Mouse (Mus musculus): ENCODE measurements around the gene Mta2. TPM values are rescaled to one million over a fixed set of nuclear protein-coding genes. Genes with fewer than 3 reads are reported as not detected.

The Mta2 gene
- total and polyA plus RNA-seq, 3 experiments: 116 to 171 (median 167) TPM

DNA sequence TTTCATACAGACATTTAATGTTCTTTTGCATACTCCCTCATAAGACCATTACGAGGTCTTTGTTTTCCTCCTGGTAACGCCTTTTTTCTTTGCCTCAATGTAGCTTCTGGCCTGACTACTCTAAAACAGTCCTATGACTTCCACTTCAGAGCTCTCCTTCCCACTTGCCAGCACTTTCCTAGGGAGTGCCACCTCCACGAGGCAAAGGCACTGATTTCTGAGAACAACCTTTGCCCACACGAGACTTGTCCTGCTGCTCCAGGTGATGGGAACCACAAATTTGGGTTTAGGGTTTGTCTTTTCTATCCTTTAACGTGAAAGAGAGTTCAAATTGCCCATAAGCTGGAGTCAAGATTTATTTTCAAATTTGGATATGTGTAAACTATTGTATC is 24.5 kb downstream of the Mta2 start:
- H3K4me1 ChIP-seq (ENCODE audit: control insufficient read depth in 1 of 2, insufficient read depth in 2 of 2, low read length in 2 of 2): peaks cover 6 to 20% of the 10 kb centered on the region in 2 experiments

DNA sequence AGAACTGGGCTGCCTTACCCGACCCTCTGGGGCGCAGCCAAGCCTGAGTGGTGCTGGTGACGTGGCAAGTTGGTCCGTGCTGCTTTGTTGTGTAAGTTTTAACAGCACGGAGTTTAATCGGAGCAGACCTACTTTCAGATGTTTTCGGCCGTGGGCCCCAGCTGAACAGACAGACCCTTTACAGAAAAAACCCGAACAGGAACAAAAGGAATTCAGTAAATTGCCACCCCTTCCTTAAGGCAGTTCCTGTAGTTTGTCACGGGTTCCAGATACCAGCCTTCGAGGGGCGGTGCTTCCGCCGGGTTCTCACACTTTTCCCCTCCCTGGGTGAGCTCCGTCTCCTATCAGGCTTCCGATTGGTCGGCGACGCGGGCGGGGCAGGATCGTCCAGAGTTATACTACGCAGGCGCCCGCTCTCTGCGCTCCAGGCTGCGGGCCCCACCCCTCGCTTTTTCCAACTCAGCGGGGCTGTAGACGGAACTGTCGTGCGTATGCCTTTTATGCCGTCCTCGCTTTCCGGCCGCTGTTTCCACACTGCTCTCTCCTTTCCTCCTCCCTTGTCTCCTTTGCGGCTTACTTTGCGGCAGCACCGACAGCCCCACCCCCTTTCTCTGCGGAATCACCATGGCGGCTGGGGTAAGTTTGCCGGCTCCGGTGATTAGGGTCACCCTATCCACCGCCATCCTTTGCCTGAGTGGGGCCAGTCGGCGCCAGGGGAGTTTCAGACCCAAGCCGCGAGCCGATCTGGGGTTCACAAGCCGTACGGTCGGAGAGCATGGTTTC is 25.1 kb downstream of the Mta2 start, which contains the start of gene Eef1g:
Gene Eef1g, plus strand, starts transcription at position 452 of the 783 bp plus-strand sequence.
- Histone ChIP-seq H3K36me3 (ENCODE audit: control insufficient read depth in 1 of 2, insufficient read depth in 2 of 2, low read length in 2 of 2) (peaks cover 25 to 34% of the 10 kb centered on the region in 2 experiments), H3K4me3 (ENCODE audit: control insufficient read depth in 1 of 2, insufficient read depth in 1 of 2, low read depth in 2 of 2, low read length in 2 of 2) (peak within 1 kb of the TSS; percentile 91 to 93), H3K9me3 (replicated peaks; ENCODE audit: insufficient read depth, low read length) (no peaks in the 10 kb centered on the region), H3K4me1 (ENCODE audit: control insufficient read depth in 1 of 2, insufficient read depth in 2 of 2, low read length in 2 of 2) (peaks cover 6 to 22% of the 10 kb centered on the region in 2 experiments), H3K27ac (ENCODE audit: control insufficient read depth, low read depth, low read length) (peak within 1 kb of the TSS; percentile 88), H3K27me3 (ENCODE audit: control insufficient read depth in 1 of 2, insufficient read depth in 2 of 2, low read length in 2 of 2) (no peaks in the 10 kb centered on the region), H3K9ac (ENCODE audit: control insufficient read depth, low read depth, low read length, poor library complexity, severe bottlenecking) (peak within 1 kb of the TSS; percentile 94), H3K79me2 (ENCODE audit: control insufficient read depth, insufficient read depth, low read length, poor library complexity) (peaks cover 49% of the 10 kb centered on the region)
- DNase-seq (ENCODE audit: low read depth, low spot score): peak; percentile 99
- peak; percentile 56; the same call in 1 of the 2 replicates for TF ChIP-seq MAX (IDR thresholded peaks at IDR 0.05; ENCODE audit: low read length)
- TF ChIP-seq ZNF384 (IDR thresholded peaks at IDR 0.05; ENCODE audit: low read depth, low read length): no peak
- TF ChIP-seq ZMIZ1 (IDR thresholded peaks at IDR 0.05; ENCODE audit: low read depth, low read length): peak; percentile 75
- TF ChIP-seq MYB (IDR thresholded peaks at IDR 0.05; ENCODE audit: low read depth, low read length): no peak
- TF ChIP-seq CHD1 (IDR thresholded peaks at IDR 0.05; ENCODE audit: low read depth, low read length): no peak
- peak; percentile 74 for TF ChIP-seq SIN3A (IDR thresholded peaks at IDR 0.05; ENCODE audit: low read length)
- TF ChIP-seq MAZ (IDR thresholded peaks at IDR 0.05; ENCODE audit: low read depth, low read length): peak; percentile 63; the same call in 1 of the 2 replicates
- TF ChIP-seq TCF12 (IDR thresholded peaks at IDR 0.05; ENCODE audit: low read depth, low read length): peak; percentile 78
- peak; percentile 79 for TF ChIP-seq USF1 (IDR thresholded peaks at IDR 0.05; ENCODE audit: low read depth, low read length)
- no peak for TF ChIP-seq RCOR1 (IDR thresholded peaks at IDR 0.05; ENCODE audit: low read depth, low read length)
- TF ChIP-seq CHD2 (IDR thresholded peaks at IDR 0.05; ENCODE audit: low read length): no peak; the same call in 1 of the 2 replicates
- TF ChIP-seq UBTF (IDR thresholded peaks at IDR 0.05; ENCODE audit: borderline replicate concordance, insufficient read depth, low read depth, low read length): no peak
- TF ChIP-seq ZKSCAN1 (IDR thresholded peaks at IDR 0.05; ENCODE audit: low read depth, low read length): no peak
- no peak for TF ChIP-seq MAFK (IDR thresholded peaks at IDR 0.05; ENCODE audit: borderline replicate concordance, low read depth, low read length)
- peak; percentile 93 for TF ChIP-seq TBP (IDR thresholded peaks at IDR 0.05; ENCODE audit: low read depth, low read length)
- peak; percentile 88 for TF ChIP-seq HCFC1 (IDR thresholded peaks at IDR 0.05; ENCODE audit: low read depth, low read length)
- peak; percentile 86 to 87; a peak in 3 of 4 replicates for TF ChIP-seq POLR2A (IDR thresholded peaks at IDR 0.05; ENCODE audit: control insufficient read depth in 1 of 2, insufficient read depth in 1 of 2, low read depth in 1 of 2, low read length in 2 of 2, poor library complexity in 1 of 2)
- TF ChIP-seq ELF1 (IDR thresholded peaks at IDR 0.05; ENCODE audit: low read depth, low read length): peak; percentile 75; the same call in 1 of the 2 replicates
- TF ChIP-seq POLR2AphosphoS5 (IDR thresholded peaks at IDR 0.05; ENCODE audit: borderline replicate concordance, low read depth, low read length): 0 out of 2 replicates have a peak, but pooled peaks have one; percentile 9
- peak; percentile 82 for TF ChIP-seq MYC (IDR thresholded peaks at IDR 0.05; ENCODE audit: low read depth, low read length)
- peak; percentile 86 for TF ChIP-seq NELFE (IDR thresholded peaks at IDR 0.05; ENCODE audit: low read depth, low read length)
- no peak for TF ChIP-seq GABPA (IDR thresholded peaks at IDR 0.05; ENCODE audit: low read depth, low read length)
- TF ChIP-seq NRF1 (IDR thresholded peaks at IDR 0.05; ENCODE audit: insufficient read depth, low read depth, low read length, poor library complexity, severe bottlenecking): peak; percentile 83
- no peak for TF ChIP-seq USF2 (IDR thresholded peaks at IDR 0.05; ENCODE audit: borderline replicate concordance in 1 of 2, insufficient read depth in 1 of 2, low read depth in 1 of 2, low read length in 2 of 2)
- TF ChIP-seq CTCF (IDR thresholded peaks at IDR 0.05 in 2 of 3, conservative IDR thresholded peaks at IDR 0.05 in 1 of 3; ENCODE audit: control insufficient read depth in 1 of 3, insufficient read depth in 1 of 3, low read depth in 2 of 3, low read length in 3 of 3, poor library complexity in 1 of 3, severe bottlenecking in 1 of 3): no peak
- TF ChIP-seq MXI1 (IDR thresholded peaks at IDR 0.05; ENCODE audit: low read depth, low read length): peak; percentile 86
- TF ChIP-seq GATA1 (IDR thresholded peaks at IDR 0.05; ENCODE audit: low read depth, low read length): no peak
- TF ChIP-seq RAD21 (IDR thresholded peaks at IDR 0.05; ENCODE audit: low read depth, low read length): no peak

More for the DNA sequence above, 24.5 kb downstream of the Mta2 start:
- peaks cover 27 to 28% of the 10 kb centered on the region in 2 experiments for H3K36me3 ChIP-seq (ENCODE audit: control insufficient read depth in 1 of 2, insufficient read depth in 2 of 2, low read length in 2 of 2)
- H3K79me2 ChIP-seq (ENCODE audit: control insufficient read depth, insufficient read depth, low read length, poor library complexity): peaks cover 46% of the 10 kb centered on the region
- peak overlapping the region; percentile 77 for H3K9ac ChIP-seq (ENCODE audit: control insufficient read depth, low read depth, low read length, poor library complexity, severe bottlenecking)
- peak overlapping the region; percentile 66 to 80 for H3K4me3 ChIP-seq (ENCODE audit: control insufficient read depth in 1 of 2, insufficient read depth in 1 of 2, low read depth in 2 of 2, low read length in 2 of 2)
- no peaks in the 10 kb centered on the region for H3K9me3 ChIP-seq (replicated peaks; ENCODE audit: insufficient read depth, low read length)
- H3K27ac ChIP-seq (ENCODE audit: control insufficient read depth, low read depth, low read length): peak overlapping the region; percentile 88
- TF ChIP-seq JUND (IDR thresholded peaks at IDR 0.05; ENCODE audit: low read depth, low read length): no peak
- no peak for TF ChIP-seq E2F4 (IDR thresholded peaks at IDR 0.05; ENCODE audit: borderline replicate concordance, low read depth, low read length)
- TF ChIP-seq TAL1 (IDR thresholded peaks at IDR 0.05; ENCODE audit: low read length): no peak
- no peak for TF ChIP-seq ZC3H11A (IDR thresholded peaks at IDR 0.05; ENCODE audit: low read depth, low read length)
- no peak for TF ChIP-seq MEF2A (IDR thresholded peaks at IDR 0.05; ENCODE audit: extremely low read depth, insufficient replicate concordance, low read depth, low read length, poor library complexity, severe bottlenecking)
- no peak for DNase-seq (ENCODE audit: low read depth, low spot score)
- no peaks in the 10 kb centered on the region for H3K27me3 ChIP-seq (ENCODE audit: control insufficient read depth in 1 of 2, insufficient read depth in 2 of 2, low read length in 2 of 2)
